Mouse (Mus musculus) adrenal gland (tissue): ENCODE measurements at regions not wholly inside any gene's neighbourhood (a gene's known extent, or its start where the extent isn't known, plus 50 kb on each side); places are given as distances from the start of the nearest gene placed in this dataset.

Source experiments
- intact Hi-C: fragments of 180-260 bp; cut with DNase I; formaldehyde crosslinking; loops from one replicate; pipeline ENCODE4 v1.15.1; 2025

- intact Hi-C loops: no loop called here
These were observed 76.1 kb upstream of the Arhgap21 start for GRCm38 (mm10) chr2:21044781-21045180.

- intact Hi-C loops: no loop called here
These were observed 75.3 kb upstream of the Arhgap21 start for GRCm38 (mm10) chr2:21044007-21044406.

- intact Hi-C loops: no loop called here
These were observed 74.6 kb upstream of the Arhgap21 start for GRCm38 (mm10) chr2:21043302-21043701.

DNA sequence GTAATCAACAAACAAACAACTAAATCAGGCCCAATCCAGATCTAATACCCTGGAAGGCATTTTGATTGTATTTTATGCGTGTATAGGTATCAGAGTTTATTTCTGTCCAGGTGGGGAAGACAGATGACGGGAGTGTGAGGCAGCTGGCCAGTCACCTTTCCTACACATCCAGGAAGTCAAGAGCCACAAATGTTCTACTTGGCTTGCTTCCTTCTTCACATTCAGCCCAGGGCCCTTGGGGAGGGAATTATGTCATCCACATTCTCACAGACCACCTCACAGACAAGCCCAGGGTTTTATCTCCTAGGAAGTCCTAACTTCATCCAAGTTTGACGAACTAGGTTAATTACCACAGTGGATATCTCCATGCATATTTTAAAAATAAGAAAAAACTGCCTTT lies 68.9 kb upstream of the Arhgap21 start:
- intact Hi-C loops: no loop called here

DNA sequence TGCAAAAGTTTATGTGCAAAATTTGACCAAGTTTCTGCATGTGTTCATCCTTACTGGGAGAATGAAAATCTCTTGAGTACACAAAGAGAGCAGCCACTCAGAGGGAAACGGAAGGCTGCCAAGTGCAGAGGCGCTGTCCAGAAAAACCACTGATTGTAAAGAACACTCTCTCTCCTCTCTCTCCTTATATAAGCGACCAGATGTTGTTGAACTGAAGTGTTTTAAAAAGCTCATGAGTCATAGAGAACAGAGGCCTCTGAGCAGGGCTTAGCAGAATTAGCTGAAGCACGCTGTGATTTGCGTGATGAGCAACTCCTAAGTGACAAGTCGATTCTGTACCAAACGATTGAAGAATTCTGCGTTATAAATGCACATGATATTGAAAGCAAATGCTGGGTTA lies 68.5 kb upstream of the Arhgap21 start:
- intact Hi-C loops: no loop called here

DNA sequence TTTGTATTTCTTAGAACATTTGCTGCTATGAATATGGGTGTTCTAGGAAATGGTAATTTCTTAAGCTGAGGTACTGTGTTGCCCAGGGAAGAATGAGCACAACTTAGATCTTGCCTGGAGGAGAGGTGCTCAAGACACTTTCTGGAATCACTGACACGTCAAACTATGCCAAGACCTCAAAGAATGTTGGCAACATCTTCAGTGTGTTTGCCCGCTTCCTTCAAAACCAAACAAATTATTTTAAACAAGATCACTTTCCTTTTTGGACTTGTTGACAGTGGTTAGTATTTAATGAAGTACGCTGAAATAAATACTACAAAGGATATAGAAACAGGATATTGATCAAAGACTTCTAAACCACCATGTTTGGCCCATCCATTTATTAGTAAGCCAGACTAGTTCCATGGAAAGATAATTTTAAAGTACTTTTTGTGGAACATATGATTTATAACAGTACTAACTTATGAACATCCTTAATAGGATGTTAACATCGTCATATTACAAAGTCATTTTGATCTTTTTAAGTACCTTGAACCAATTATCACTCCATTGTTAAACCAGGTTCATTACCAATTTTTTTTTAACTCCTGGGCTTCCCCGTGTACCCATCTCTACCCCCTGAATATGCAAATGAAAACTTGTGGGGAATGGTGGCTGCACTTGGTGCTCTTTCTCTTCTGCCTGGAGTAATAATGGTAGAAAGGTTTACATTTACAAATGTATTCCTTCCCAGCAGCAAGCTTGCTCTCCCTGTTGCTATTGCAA lies 67.4 kb upstream of the Arhgap21 start:
- intact Hi-C loops: no loop called here

GRCm38 (mm10) chr2:21034651-21035050 lies 66.0 kb upstream of the Arhgap21 start:
- intact Hi-C loops: no loop called here

DNA sequence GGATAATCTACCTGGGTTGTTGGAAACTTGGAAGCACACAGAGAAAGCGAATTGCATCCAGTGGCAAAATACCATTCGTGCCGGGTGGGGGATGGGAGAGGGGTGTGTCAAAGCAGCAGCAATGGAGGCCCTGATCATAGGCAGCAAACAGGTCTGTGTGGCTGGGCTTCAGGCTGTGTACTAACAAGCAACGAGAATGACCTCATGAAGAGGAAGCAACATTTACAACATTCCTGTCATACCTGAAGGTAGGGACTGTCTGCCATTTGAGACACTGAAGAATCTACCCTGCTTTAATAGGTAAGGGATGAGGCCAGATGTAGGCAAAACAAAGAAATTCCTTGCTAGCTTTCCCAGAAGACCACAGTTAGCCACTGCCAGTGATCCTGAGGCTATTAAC lies 62.0 kb upstream of the Arhgap21 start:
- intact Hi-C loops: no loop called here

DNA sequence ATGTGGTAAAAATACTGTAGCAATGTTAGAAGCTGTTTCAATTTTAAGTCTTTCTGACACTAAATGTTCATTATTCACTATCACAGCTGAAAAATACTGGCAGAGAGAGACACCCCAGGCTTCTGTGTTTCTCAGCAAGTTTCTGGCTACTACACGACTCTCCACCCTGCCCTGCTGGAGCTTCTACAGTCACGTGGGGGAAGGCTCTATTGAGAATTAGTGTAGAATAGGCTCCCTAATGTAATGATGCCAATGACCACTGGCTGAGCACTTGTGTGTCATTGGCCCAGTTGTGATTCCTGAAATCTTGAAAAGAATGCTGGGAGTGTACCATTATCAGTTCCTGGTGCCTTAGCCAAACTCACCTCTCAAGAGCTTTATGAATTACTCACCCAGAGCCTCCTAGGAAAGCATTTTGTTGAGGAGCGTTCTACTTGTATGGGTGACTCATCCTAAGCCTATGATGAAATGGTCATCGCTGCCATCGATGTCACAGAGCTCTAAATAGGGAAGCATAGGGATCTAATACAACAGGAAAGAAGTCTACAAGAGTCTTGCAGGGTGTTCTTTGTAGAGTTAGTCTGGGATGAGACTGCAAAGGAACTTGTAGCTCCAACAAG lies 60.8 kb upstream of the Arhgap21 start:
- intact Hi-C loops: no loop called here

DNA sequence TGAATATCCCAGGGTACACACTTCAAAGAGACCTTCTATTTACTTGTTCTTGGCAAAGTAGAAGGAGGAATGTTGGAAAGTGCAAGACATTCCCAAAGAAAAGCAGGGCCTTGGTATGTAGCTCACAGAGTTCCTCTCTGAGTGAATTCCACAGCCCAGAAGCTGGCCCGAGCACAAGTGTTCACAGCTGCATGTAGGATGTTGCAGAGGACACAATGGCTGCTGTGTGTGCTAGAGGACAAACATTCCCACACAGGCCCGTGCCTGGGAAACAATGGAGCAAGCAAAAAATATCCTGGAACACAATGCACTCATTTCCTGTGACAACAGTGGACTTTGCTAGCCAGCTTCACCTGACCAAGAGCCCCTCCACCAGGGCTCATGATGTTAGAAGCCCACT lies 59.9 kb upstream of the Arhgap21 start:
- intact Hi-C loops: no loop called here

DNA sequence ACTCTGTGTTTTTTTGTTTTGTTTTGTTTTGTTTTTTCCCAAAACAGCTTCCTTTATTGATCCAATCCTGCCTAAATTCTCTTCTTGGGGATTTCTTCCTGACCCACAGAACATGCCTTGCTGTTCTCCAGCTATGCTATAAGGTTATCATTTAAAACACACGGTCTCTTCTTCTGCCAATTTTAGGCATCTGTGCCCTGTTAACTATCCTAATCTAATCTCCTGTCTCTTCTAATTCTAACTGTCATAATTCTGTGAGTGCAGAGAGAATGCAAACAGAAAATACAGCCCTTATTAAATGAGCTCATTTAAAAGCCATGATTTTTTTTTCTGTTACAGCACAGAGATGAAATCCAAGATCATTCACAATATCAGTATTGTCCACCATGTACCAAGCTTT lies 49.9 kb upstream of the Arhgap21 start:
- intact Hi-C loops: no loop called here
